Mouse (Mus musculus) granulocyte monocyte progenitor cell, adult 5-6 weeks (primary cell): ENCODE data around the gene Gsta4. TPM values are rescaled to one million over a fixed set of nuclear protein-coding genes. Genes with fewer than 3 reads are reported as not detected.
"Not testable (repeated sequence)": the region's sequence is repeated elsewhere in the genome, so short reads cannot be mapped to it uniquely, and the experiment has no call there.

Experiments
- ATAC-seq: replicated peaks from 2 replicates; pipeline ENCODE4 v1.8.0; 2016; ENCODE audit warnings: mild to moderate bottlenecking, moderate TSS enrichment, inconsistent platforms; ENCODE audit not compliant: poor library complexity, severe bottlenecking
- total RNA-seq, 2 experiments: library from RNA; stranded (forward) in 1 of 2; stranded (reverse) in 1 of 2; fragments of 200-712, 200-1000 nt in 1 of 2; fragments of >200 nt in 1 of 2; fragmentation: Nextera tagmentation in 1 of 2; gene quantifications; 2 replicates each; pipeline ENCODE4 v1.2.3; 2014 to 2017

Gene Gsta4
- total RNA-seq (2014; fragmentation: Nextera tagmentation): 1.9 and 3.4 TPM in 2 replicates
- 2.0 and 2.8 TPM in 2 replicates for total RNA-seq (2017)

DNA sequence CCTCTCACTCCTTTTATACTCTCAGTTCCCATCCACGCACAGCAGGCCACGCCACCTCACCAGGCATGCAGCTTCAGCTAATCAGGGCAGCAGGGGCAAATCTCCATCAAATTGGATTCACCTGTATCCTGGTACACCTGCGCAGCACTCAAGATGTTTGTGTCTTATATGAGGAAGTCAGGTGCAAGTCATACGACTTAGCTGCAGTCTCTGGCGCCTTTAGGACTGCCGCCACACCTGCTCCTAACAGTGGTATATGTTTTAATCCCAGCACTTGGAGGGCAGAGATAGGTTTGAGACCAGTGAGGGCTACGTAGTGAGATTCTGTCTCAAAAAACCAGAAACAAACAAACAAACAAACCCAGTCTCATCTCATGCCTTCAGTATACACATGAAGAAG lies at the start of gene Gsta4:
TSS of gene Gsta4 (plus strand) at position 301 of the 400 bp plus-strand sequence.
- ATAC-seq: not testable (repeated sequence)

- ATAC-seq: no peak
Observed at GRCm38 (mm10) chr9:78135658-78136057, 46.9 kb upstream of the Gsta4 start.

DNA sequence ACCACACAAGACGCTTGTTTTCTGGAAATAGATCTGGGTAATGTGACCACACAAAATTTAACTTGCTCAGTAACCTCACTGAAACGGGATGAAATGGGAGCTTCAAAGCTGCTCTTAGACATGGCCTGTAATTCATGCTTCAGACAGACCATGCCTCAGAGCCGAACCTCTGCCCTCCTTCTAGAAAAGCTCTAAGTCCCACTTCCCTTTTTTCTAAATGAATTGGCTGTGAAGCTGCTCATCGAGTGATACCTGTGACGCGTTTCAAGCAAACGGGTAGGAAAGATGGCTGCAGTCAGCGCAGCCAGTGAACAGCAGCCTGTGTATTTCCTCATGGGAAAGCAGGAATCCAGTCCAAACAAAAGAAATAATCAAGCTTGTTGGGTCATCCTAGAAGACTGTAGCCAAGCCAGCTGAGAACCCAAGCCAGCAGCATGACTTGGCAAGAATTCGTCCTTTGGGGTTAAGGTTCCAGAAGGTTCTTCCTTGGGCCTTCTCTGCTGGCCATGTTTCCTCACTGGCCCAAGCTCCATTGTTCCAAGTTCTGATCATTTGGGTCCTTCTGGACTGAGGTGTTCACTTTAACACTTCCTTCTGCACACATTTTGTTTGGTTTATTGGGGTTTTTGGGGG lies 44.4 kb upstream of the Gsta4 start:
- peak; percentile 42 for ATAC-seq

DNA sequence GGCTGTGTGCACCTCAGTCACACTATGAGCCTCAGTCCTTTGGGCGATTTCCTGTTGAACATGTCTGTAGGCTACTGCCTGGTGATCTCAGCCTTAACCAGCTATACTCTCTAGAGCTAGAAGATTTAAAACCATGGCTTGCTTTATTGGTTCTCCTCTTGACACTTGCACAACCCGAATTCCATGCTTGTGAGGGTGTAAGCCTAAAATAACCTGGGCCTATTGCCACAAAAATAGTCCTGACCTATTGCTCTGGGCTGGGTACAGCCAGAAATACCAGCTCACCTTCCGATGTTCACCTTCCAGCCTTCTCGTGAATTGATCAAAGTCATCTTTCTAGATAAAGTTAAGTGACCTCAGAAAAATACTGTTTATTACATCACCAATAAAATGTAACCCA lies 43.1 kb upstream of the Gsta4 start:
- no peak for ATAC-seq

- no peak for ATAC-seq
Observed at GRCm38 (mm10) chr9:78146099-78146498, 36.5 kb upstream of the Gsta4 start.

- ATAC-seq: no peak
Observed at GRCm38 (mm10) chr9:78146627-78147026, 35.9 kb upstream of the Gsta4 start.

DNA sequence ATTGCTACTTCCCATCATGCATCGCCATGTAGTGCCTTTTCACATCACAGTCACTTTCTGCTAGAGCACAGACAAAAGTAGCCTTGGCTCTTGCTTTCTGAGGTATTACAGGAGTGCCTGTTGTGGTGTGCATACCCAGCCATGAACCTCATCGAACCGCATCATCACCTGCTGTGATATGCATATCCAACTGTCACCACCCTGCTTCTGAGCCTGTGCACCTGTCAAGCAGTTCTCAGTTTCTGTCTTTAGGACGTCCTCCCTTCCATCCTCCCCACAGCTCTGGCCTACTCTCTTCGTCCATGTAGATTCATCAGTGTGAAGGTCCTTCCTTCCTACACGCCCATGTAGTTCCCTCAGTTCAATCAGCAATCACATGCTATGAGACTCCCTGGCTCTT lies 34.4 kb upstream of the Gsta4 start:
- ATAC-seq: no peak

DNA sequence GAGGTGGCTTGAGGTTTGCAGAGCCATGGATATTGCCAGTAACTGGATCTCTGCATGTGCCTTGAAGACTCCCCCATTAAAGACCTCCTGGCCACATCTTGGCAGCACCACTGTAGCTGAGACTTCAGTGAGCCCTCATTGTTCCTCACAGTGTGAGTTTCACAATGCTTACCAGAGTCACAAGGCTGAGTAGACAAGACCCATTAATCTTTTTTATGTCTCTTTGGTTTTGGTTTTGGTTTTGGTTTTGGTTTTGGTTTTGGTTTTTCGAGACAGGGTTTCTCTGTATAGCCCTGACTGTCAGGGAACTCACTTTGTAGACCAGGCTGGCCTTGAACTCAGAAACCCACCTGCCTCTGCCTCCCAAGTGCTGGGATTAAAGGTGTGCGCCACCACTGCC lies 32.8 kb upstream of the Gsta4 start:
- ATAC-seq: peak; percentile 66

GRCm38 (mm10) chr9:78154211-78154977 lies 28.2 kb upstream of the Gsta4 start:
- no peak for ATAC-seq

DNA sequence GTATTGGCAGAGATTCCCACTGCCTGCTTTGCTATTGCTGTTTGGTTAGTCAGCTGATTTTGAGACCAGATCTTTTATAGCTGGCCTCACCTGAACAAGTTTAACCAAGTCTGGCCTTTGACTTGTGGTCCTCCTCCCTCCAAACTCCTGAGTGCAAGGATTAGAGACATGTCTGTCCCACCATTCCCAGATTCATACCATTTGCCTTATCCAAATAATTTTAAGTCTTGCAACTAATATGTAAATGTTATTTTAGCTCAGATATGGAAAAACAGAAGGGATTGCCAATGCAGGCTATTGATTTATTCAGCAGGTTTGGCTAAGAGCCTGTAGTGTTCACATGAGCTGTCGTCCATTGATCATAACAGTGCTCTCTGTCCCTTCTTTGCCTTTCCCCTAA lies 25.4 kb upstream of the Gsta4 start:
- no peak for ATAC-seq

DNA sequence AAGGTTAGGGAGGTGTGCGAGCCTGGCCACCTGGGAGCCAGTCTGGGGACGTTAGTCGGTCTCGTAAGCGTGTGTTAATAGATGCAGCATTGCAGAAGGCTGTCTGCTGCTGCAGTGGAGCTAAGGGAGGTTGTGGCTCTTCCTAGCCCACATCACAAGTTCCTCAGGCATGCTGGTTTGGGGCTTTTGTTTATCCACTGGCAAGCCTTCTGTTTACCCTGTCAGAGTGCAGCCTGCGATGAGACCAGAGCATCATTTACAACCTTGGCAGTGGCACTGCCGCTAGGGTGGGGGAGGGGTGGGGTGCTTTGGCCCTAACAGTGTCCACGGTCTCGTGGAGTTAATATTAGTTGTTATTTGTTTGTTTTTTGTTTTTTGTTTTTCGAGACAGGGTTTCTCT lies 19.3 kb upstream of the Gsta4 start:
- no peak for ATAC-seq

DNA sequence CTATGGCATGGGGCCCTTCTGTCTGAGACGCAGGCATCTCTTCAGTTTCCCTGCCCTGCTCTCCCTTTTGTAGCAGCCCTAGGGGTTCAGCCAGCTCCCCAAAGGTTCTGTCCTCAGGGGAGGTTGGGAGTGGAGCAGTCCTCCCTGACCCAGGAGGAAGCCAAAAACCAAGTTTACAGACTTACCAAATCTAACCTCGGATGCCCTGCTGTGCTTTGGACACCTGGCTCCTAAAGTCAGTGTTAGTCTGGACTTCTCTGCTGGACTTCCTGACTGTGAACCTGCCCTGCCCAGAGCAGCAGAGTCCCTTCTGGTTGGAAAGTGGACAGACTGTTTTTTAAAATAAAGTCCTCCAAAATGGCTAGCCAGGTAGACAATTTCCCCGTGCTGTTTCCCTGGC lies 17.8 kb upstream of the Gsta4 start:
- no peak for ATAC-seq

DNA sequence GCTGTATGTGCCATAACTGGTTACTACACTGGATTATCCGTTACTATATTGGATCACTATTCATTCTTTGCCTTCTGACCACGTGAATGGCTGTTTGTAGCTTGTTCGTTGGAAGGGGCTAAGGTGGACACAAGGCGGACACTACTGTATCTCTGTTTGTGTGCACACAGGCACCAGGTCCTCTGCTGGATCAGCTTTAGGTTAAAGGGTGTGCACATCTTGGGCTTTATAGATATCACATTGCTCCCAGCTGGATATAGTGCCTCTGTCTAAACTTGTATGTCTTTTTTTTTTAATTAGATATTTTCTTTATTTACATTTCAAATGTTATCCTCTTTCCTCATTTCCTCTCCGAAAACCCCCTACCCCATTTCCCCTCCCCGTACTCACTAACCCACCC lies 17.1 kb upstream of the Gsta4 start:
- ATAC-seq: no peak

- ATAC-seq: no peak
Observed at GRCm38 (mm10) chr9:78166694-78167452, 15.7 kb upstream of the Gsta4 start.

DNA sequence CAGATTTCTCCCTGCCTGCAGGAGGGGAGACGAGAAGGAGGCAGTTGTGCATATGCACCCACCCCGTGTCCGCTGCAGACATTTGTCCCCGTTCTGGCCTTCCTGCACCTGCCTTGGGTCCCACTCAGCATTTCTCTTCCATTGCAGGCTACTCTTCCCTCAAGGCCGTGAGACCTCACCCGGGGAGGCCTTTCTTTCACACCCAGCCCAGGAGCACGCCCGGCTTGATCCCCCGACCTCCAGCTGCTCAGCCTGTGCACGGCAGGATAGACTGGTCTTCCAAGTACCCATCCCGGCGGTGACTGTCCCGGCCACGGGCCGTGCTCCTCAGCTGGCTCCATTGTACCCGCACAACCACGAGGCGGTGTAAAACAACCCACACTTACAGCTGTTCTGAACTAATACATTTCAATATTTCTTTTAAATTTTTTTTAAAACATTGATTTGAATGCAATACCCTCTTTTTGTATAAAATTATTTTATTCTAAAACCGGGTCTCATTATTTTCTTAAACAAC lies 15.1 kb upstream of the Gsta4 start:
- no peak for ATAC-seq

- ATAC-seq: peak; percentile 52
Observed at GRCm38 (mm10) chr9:78168864-78169263, 13.7 kb upstream of the Gsta4 start.

DNA sequence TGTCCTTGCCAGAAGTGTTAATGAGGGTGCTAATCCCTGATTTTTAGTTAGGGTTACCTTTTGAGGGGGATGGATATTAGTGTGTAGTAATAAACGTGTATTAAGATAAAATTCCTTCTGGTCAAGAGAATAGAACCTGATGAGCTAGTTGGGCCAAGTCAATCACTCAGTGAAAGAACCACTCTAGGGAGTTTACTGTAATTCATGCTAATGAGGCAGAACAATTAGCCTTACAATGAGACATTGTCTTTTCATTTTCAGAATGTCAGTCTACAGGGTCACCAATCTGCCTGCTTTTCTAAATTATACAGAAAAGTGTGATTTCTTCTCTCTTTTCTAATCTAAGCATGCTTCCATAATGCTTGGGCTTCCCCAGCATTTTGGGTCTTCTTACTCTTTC lies 8.6 kb upstream of the Gsta4 start:
- ATAC-seq: no peak

DNA sequence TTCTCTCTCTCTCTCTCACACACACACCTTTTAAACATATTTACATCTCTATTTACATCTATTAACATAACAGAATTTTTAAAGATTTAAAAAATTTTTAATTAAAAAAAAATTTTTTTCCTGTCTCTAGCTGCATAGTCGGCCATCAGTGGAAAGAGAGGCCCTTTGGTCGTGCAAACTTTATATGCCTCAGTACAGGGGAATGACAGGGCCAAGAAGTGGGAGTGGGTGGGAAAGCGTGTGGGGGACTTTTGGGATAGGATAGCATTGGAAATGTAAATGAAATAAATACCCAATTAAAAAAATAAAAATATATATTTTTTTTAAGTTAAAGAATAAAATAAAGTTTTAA lies 7.7 kb upstream of the Gsta4 start:
- not testable (repeated sequence) for ATAC-seq

DNA sequence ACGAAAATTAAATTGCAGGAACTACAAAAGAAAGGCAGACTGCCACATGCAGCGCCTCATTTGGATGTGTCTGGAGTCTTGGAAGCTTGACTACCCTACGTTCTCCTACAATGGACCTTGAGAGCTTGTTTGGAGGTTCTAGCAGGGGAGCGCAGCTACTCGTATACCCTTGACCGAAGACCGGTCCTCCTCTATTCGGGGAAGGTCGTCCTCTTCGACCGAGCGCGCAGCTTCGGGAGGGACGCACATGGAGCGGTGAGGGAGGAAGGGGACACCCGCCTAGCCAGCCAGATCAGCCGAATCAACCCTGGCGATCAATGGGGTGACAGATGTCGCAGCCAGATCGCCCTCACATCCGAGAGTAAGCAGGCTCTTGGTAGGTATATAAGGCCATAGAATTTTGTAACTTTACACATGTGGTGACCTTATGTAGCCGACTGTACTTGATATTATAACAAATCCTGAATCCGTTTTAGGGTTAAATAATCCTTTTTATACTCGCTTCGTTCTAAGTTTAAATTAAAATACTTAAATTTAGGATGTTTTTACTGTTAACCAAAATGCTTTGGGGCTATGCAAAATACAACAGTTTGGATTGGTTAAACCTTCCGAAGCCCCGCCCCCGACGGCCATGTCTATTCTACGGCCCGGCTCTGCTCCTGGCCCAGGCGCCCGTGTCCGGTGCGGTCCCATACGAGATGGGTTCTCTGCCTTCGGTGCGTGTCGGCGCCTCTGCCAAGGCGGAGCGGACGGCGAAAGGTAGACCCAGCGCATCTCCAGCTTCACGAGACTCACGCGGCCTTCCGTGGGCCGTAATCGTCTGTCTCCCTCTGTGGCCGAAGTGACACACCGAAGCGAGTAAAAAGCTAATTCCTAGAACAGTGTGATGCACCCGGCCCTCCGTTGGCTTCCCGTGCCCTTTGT lies 7.0 kb upstream of the Gsta4 start:
- ATAC-seq: peak; percentile 93

- peak; percentile 78 for ATAC-seq
Observed at GRCm38 (mm10) chr9:78176201-78176727, 6.3 kb upstream of the Gsta4 start.
